Mouse (Mus musculus): ENCODE results near the gene Ttc23.

Gene Ttc23

DNA sequence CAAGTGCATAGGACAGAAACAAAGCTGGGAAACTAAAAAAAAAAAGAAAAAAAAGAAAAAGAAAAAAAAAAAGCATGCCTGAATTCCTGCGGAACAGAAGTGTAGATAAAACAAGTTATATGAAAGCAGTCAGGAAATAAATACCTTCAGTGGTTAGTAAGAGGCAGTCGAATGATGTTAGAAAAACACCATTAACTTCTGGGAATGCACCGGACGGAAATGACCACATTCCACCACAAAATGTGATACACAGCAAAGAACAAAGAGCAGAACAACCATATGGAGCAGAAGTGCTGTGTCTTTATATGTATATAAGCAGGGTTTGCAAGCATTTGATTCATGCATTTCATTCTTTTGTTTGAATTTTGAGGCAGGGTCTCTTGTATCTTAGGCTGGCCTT lies 30.3 kb upstream of the Ttc23 start:
- H3K27me3 ChIP-seq (ENCODE audit: insufficient read depth, low read length), result no peaks in the 10 kb centered on the region
- H3K36me3 ChIP-seq (ENCODE audit: insufficient read depth, low read length), result peaks cover 11% of the 10 kb centered on the region
- TF ChIP-seq NANOG (IDR thresholded peaks at IDR 0.05; ENCODE audit: borderline replicate concordance, low read length) (no peak), CTCF (conservative IDR thresholded peaks at IDR 0.05; ENCODE audit: low read length) (no peak), POU5F1 (IDR thresholded peaks at IDR 0.05; ENCODE audit: borderline replicate concordance, low read length) (no peak)
- H3K4me1 ChIP-seq (replicated peaks; ENCODE audit: low read depth, low read length), result peaks cover 15% of the 10 kb centered on the region
- no peak overlapping the region for H3K4me3 ChIP-seq (replicated peaks; ENCODE audit: low read length)
- H3K9me3 ChIP-seq (ENCODE audit: low read length), result peaks cover 3% of the 10 kb centered on the region; the same call in 1 of the 2 replicates

DNA sequence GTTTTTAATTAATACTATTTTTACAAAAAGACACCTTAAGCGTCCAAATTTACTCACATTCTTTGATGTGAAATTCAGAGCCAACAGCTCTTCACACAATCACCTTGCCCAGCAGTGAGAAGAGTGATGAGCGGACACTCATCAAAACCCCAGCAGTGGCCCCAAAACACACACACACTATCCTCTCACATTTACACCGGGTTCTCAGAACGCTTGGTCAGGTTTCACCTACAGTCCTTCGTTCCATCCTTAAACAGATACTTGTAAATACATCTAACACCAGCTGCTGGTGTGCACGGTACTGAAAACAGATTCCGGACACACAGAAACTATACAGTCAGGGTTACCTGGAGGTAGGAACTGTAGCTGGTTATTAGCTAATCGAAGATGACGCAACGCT lies 29.6 kb upstream of the Ttc23 start:
- no peak for TF ChIP-seq NANOG (IDR thresholded peaks at IDR 0.05; ENCODE audit: borderline replicate concordance, low read length)
- no peak for TF ChIP-seq POU5F1 (IDR thresholded peaks at IDR 0.05; ENCODE audit: borderline replicate concordance, low read length)
- TF ChIP-seq CTCF (conservative IDR thresholded peaks at IDR 0.05; ENCODE audit: low read length), result no peak
- no peaks in the 10 kb centered on the region for H3K9me3 ChIP-seq (ENCODE audit: low read length)
- no peak overlapping the region for H3K4me3 ChIP-seq (replicated peaks; ENCODE audit: low read length)
- H3K27me3 ChIP-seq (ENCODE audit: insufficient read depth, low read length), result no peaks in the 10 kb centered on the region
- H3K36me3 ChIP-seq (ENCODE audit: insufficient read depth, low read length), result peaks cover 11% of the 10 kb centered on the region; the same call in 1 of the 2 replicates
- H3K4me1 ChIP-seq (replicated peaks; ENCODE audit: low read depth, low read length), result peaks cover 15% of the 10 kb centered on the region

DNA sequence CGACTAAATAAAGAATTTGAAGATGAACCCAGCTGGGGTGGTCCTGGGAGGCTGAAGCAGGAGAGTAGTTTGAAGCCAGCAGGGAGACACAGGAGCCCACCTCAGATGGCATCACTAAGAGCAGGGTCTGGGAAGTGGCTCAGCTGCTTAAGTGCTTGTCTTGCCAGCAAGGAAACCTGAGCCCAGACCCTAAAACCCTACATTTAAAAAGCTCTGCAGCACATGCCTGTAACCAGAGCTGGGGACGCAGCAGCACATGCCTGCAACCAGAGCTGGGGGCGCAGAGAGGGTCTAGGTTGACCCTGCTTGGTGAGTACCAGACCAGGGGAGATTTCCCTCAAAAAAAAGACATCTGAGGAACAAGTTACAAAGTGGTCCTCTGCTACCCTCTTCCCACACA lies 28.9 kb upstream of the Ttc23 start:
- peaks cover 11% of the 10 kb centered on the region; the same call in 1 of the 2 replicates for H3K36me3 ChIP-seq (ENCODE audit: insufficient read depth, low read length)
- peaks cover 12% of the 10 kb centered on the region for H3K4me1 ChIP-seq (replicated peaks; ENCODE audit: low read depth, low read length)
- no peaks in the 10 kb centered on the region for H3K9me3 ChIP-seq (ENCODE audit: low read length)
- H3K27me3 ChIP-seq (ENCODE audit: insufficient read depth, low read length), result no peaks in the 10 kb centered on the region
- no peak overlapping the region for H3K4me3 ChIP-seq (replicated peaks; ENCODE audit: low read length)
- TF ChIP-seq POU5F1 (IDR thresholded peaks at IDR 0.05; ENCODE audit: borderline replicate concordance, low read length) (no peak), NANOG (IDR thresholded peaks at IDR 0.05; ENCODE audit: borderline replicate concordance, low read length) (no peak), CTCF (conservative IDR thresholded peaks at IDR 0.05; ENCODE audit: low read length) (no peak)

DNA sequence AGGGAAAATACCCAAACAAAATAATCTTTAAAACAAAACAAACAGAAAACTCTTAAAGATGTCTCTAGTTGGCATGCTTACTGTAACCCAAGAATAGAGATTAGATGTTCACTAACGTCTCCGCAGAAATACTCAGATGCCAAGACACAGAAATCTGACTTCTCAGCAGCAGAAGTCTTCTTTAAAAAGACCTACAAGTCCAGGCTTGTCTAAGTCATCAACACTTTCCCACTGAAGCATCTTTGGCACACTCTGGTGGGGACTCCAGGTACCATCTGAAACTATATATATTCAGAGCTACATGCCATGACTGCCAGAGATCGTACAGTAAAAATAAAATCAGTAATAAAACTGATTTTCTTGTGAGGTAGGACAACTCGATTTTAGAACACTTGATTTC lies 27.4 kb upstream of the Ttc23 start:
- no peaks in the 10 kb centered on the region for H3K9me3 ChIP-seq (ENCODE audit: low read length)
- peaks cover 11% of the 10 kb centered on the region; the same call in 1 of the 2 replicates for H3K36me3 ChIP-seq (ENCODE audit: insufficient read depth, low read length)
- TF ChIP-seq POU5F1 (IDR thresholded peaks at IDR 0.05; ENCODE audit: borderline replicate concordance, low read length) (no peak), CTCF (conservative IDR thresholded peaks at IDR 0.05; ENCODE audit: low read length) (no peak), NANOG (IDR thresholded peaks at IDR 0.05; ENCODE audit: borderline replicate concordance, low read length) (no peak)
- H3K4me1 ChIP-seq (replicated peaks; ENCODE audit: low read depth, low read length), result no peaks in the 10 kb centered on the region
- peak overlapping the region; percentile 39 for H3K4me3 ChIP-seq (replicated peaks; ENCODE audit: low read length)
- H3K27me3 ChIP-seq (ENCODE audit: insufficient read depth, low read length), result no peaks in the 10 kb centered on the region

DNA sequence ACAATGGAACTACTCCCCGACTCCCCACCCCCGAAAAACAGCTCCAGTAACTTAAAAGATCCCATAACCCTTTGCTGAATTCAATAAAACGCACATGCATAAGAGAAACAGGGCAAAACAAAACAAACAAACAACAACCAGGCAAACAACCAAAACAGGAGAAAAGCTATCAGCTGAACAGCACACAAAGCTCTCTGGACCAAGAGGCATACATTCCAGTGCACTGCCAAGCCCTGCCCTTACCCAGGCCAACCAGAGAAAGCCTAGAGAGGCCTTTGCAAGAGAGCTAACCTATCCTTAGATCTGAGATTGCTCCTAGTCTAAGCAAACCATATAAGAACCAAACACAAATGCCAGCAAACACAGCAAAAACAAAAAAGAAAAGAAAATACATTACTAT lies 25.1 kb upstream of the Ttc23 start:
- TF ChIP-seq NANOG (IDR thresholded peaks at IDR 0.05; ENCODE audit: borderline replicate concordance, low read length), result no peak
- no peak for TF ChIP-seq POU5F1 (IDR thresholded peaks at IDR 0.05; ENCODE audit: borderline replicate concordance, low read length)
- no peak for TF ChIP-seq CTCF (conservative IDR thresholded peaks at IDR 0.05; ENCODE audit: low read length)
- no peaks in the 10 kb centered on the region for H3K4me1 ChIP-seq (replicated peaks; ENCODE audit: low read depth, low read length)
- no peaks in the 10 kb centered on the region for H3K27me3 ChIP-seq (ENCODE audit: insufficient read depth, low read length)

DNA sequence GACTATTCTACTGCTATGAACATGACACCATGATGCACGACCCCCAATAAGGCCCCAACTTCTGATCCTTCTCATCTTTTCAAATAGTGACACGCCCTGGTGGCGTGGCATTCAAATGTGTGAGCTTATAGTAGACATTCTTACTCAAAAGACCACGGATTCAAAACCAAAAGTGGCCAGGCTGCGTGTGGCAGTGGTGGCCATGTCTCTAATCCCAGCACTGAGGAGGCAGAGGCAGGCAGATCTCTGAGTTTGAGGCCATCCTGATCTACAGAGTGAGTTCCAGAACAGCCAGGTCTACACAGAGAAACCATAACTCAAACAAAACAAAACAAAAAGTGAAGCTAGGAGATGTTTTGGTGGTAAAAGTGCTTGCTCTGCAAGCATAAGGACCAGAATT lies 20.5 kb upstream of the Ttc23 start:
- no peaks in the 10 kb centered on the region for H3K36me3 ChIP-seq (ENCODE audit: insufficient read depth, low read length)
- no peaks in the 10 kb centered on the region for H3K9me3 ChIP-seq (ENCODE audit: low read length)
- peaks cover 6% of the 10 kb centered on the region; the same call in 1 of the 2 replicates for H3K4me1 ChIP-seq (replicated peaks; ENCODE audit: low read depth, low read length)
- H3K27me3 ChIP-seq (ENCODE audit: insufficient read depth, low read length), result no peaks in the 10 kb centered on the region
- TF ChIP-seq NANOG (IDR thresholded peaks at IDR 0.05; ENCODE audit: borderline replicate concordance, low read length), result no peak
- no peak for TF ChIP-seq POU5F1 (IDR thresholded peaks at IDR 0.05; ENCODE audit: borderline replicate concordance, low read length)
- TF ChIP-seq CTCF (conservative IDR thresholded peaks at IDR 0.05; ENCODE audit: low read length), result no peak
- H3K4me3 ChIP-seq (replicated peaks; ENCODE audit: low read length), result no peak overlapping the region

More for the DNA sequence above, 25.1 kb upstream of the Ttc23 start:
- no peak overlapping the region for H3K4me3 ChIP-seq (replicated peaks; ENCODE audit: low read length)
- H3K9me3 ChIP-seq (ENCODE audit: low read length), result no peaks in the 10 kb centered on the region
- H3K36me3 ChIP-seq (ENCODE audit: insufficient read depth, low read length), result peaks cover 8% of the 10 kb centered on the region; the same call in 1 of the 2 replicates

DNA sequence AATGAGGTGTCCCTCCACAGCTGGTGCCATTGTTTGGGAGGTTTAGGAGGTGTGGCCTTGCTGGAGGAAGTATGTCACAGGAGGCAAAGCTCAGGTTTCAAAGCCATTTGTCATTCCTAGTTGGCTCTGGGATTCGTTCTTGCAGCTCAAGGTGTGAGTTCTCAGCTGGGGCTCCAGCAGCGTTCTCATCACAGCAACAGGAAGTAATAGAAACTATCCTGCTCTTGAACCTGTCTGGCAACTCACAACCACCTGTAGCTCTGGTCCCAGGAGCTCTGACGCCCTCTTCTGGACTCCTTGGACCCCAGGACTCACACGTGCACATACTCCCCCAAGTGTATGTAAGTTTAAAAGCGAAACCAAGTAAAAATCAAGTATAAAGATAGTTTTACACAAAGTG lies 17.5 kb upstream of the Ttc23 start:
- H3K4me3 ChIP-seq (replicated peaks; ENCODE audit: low read length), result no peak overlapping the region

DNA sequence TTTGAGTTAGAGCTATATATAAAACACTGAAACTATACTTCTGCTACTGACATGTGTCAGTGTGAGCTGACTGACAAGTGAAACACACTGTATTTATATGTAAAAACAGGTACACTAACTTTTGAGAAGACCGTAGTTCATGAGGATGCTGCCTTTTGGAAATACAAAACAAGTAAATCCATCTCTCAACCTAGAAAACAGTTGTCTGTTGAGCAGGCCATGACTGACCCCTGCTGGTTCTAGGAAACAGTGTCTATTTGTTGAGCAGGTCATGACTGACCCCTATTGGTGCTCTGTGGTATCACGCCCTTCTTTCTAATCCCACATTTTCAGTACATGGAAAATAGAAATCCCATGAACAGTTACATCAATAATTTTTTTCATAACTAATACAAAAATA lies 16.4 kb upstream of the Ttc23 start:
- Histone ChIP-seq H3K27me3 (ENCODE audit: insufficient read depth, low read length) (no peaks in the 10 kb centered on the region), H3K36me3 (ENCODE audit: insufficient read depth, low read length) (no peaks in the 10 kb centered on the region), H3K4me1 (replicated peaks; ENCODE audit: low read depth, low read length) (peaks cover 6% of the 10 kb centered on the region; the same call in 1 of the 2 replicates), H3K9me3 (ENCODE audit: low read length) (no peaks in the 10 kb centered on the region), H3K4me3 (replicated peaks; ENCODE audit: low read length) (no peak overlapping the region)
- TF ChIP-seq NANOG (IDR thresholded peaks at IDR 0.05; ENCODE audit: borderline replicate concordance, low read length) (no peak), CTCF (conservative IDR thresholded peaks at IDR 0.05; ENCODE audit: low read length) (peak; percentile 69), POU5F1 (IDR thresholded peaks at IDR 0.05; ENCODE audit: borderline replicate concordance, low read length) (no peak)

More for the DNA sequence above, 17.5 kb upstream of the Ttc23 start:
- Histone ChIP-seq H3K36me3 (ENCODE audit: insufficient read depth, low read length) (no peaks in the 10 kb centered on the region), H3K27me3 (ENCODE audit: insufficient read depth, low read length) (no peaks in the 10 kb centered on the region), H3K4me1 (replicated peaks; ENCODE audit: low read depth, low read length) (peaks cover 6% of the 10 kb centered on the region; the same call in 1 of the 2 replicates), H3K9me3 (ENCODE audit: low read length) (no peaks in the 10 kb centered on the region)
- TF ChIP-seq POU5F1 (IDR thresholded peaks at IDR 0.05; ENCODE audit: borderline replicate concordance, low read length) (no peak), CTCF (conservative IDR thresholded peaks at IDR 0.05; ENCODE audit: low read length) (0 out of 2 replicates have a peak, but pooled peaks have one; percentile 10)

DNA sequence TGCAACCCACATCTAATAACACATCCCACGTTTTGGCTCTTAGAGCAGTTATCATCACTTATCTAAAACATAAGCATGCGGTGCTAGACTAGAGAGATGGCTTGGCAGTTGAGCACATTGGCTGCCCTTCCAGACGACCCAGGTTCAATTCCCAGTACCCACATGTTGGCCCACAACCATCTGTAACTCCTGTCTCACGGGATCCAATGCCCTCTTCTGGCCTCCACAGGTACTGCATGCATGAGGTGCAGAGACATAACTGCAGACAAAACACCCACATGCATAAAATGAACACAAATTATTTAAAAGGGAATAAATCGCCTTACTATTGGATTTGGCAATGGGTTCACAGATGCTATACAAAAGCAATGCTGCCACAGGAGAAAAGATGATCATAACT lies 14.8 kb upstream of the Ttc23 start:
- H3K36me3 ChIP-seq (ENCODE audit: insufficient read depth, low read length), result no peaks in the 10 kb centered on the region
- no peaks in the 10 kb centered on the region for H3K27me3 ChIP-seq (ENCODE audit: insufficient read depth, low read length)
- peaks cover 6% of the 10 kb centered on the region; the same call in 1 of the 2 replicates for H3K4me1 ChIP-seq (replicated peaks; ENCODE audit: low read depth, low read length)
- no peak overlapping the region for H3K4me3 ChIP-seq (replicated peaks; ENCODE audit: low read length)
- no peaks in the 10 kb centered on the region for H3K9me3 ChIP-seq (ENCODE audit: low read length)
- no peak for TF ChIP-seq POU5F1 (IDR thresholded peaks at IDR 0.05; ENCODE audit: borderline replicate concordance, low read length)
- peak; percentile 41 for TF ChIP-seq CTCF (conservative IDR thresholded peaks at IDR 0.05; ENCODE audit: low read length)
